Mouse (Mus musculus) regulatory T cell (primary cell): ENCODE results near the gene Mtr.
"Not testable (repeated sequence)": the region's sequence is repeated elsewhere in the genome, so short reads cannot be mapped to it uniquely, and the experiment has no call there.

ENCODE experiments used
- in situ Hi-C: fragments of 300-600 bp; cut with MboI, MseI; formaldehyde crosslinking; loops from one replicate; pipeline ENCODE4 v1.15.1; 2025; ENCODE audit warnings: high pct_unique_total_duplicates

The Mtr gene

DNA sequence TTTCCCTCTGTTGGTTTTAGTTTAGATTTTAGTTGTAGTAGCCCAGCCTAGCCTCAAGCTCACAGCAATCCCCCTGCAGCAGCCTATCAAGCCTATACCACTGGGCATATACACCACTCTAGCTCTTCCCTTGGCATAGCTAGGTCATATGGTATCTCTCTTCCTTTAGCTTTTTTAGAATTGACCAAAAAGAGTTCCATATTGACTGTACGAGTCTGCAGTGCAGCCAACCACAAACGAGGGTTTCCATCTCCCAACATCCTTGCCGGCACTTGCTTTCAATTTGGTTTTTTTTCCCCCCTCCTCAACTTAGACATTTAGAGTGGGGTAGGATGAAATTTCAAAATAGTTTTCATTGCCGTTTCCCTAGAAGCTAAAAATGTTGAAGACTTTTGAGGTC is 95.5 kb downstream of the Mtr start:
- in situ Hi-C loops: no loop called here

DNA sequence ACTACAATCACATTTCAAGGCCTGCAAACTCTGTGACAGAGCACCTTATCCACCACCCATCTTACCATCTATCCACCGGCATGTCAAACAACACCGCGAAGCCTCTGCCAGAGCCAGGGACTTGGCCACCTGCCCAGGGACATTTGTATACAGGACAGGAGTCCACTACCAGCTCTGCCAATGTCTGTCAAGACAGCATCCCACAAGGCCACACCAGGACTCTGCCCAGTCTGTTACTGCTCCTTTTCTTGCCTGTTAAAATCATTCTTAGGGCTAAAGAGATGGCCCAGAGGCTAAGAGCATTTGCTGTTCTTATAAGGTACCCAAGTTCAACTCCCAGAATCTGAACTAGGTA is 97.8 kb downstream of the Mtr start:
- in situ Hi-C loops: no loop called here

DNA sequence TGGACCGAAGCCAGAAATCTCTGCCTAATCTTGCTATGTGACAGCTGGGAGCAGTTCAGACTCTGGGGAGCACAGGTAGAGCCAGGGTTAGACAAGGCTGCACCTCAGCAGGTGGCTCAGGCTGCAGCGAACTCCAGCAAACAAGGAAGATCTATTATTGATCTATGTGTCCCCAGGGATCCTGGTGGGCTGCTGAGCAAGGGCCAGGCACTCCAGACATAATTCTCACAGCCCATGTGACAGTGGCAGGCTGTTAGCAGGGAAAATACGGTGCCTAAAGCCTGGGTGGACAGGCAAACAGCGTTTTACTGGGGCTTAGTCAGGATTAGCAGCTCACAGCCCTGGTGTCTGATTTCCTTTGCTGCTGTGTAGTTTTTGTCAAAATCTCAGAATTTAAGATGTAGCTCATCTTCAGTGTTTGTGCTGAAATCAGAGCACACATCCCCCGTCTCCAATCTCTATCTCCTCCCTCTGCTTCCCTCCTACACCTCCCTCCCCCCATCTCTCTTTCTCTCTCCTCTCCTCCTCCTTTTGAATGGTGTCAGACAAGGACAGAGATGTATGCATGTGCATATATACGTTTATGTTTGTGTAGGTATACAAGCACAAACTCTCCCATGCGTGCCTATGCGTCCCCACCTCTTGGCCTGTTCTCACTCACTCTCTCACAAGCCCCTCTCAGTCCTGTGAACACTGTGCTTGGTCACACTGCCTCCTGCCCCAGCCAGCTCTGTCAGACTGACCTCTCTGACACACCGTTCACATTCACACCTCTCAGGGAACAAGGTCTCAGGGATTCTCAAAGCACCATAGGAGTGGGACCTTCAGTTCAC is 98.4 kb downstream of the Mtr start:
- in situ Hi-C loops: no loop called here

DNA sequence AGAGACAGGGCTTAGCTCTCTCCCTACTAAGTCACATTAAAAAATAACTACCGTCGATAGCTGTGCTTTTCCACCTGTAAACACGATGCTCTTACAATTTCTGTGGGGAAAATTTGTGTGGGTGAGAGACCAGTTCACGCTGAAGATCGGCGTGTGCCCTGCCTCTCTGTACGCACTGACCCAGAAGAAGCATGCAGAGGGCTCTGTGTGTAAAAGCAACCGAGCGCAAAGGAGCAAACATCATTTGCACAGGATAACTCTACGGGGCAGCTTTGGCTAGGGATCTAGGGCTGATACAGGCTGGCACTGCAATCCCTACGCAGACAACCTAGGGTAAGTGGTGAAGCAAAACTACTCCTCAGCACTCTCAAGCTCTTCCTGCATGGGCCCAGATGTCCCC is 104.0 kb downstream of the Mtr start:
- in situ Hi-C loops: no loop called here

DNA sequence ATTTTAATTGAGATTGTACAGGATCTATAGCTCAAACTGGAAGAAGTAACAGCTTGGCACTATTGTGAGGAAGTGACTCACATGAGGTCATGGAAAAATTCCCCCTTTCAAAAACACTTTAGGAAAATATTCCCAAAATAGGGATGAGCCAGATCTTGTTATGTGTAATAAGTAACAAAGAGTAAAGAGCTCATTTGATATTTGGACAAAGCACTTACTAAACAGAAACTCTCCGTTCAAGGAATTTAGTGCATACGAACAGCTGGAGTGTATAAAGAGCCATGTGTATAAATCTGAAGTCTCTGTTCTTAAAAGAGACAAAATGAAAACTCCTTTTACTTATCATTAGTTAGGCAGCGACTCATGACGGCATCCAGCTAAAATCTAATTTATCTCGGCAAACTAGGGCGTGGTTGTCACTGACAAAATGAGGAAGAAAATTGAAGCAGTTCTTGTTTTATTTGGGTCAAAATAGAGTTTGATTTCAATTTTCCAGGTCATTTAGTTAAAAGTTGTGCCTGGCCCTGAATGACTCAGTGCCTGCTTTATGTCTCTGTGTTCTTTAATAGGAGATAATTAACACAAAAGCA is 110.9 kb downstream of the Mtr start:
- in situ Hi-C loops: no loop called here

DNA sequence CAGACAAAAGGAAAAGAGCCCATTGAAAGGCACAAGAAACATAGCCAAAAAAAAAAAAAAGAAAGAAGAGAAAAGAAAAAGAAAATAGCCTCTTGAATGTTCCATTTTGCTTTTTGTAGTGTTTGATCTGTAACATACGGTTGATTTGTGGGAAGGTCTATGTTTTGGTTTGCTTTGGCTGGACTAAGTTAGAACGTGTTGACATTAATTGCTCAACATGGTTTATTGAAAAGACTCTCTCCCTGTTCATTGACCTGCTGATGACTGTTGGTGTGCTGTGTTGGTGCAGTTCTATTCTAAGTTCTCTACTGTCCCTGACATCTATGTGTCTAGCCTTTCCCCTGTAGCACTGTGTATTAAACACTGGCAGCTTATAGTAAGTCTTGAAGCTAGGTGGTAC is 111.5 kb downstream of the Mtr start:
- in situ Hi-C loops: no loop called here

DNA sequence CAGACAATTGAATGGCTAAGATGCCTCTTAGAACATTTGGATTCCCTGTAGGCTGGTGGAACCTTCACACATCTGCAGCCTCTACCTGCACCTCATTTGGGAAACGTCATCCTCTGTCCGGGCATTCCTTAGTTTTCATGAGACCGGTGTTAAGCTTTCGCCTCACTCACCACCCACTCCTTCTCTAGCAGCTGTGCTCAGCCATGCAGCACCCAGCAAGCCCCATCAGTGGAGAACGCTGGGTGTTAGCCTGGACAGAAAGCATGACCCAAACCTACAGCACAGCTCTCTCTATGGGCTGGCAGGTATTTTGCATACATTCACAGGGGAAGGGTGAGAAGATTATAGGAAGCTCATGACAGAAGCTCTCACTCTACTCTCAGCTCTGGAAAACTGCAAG is 114.6 kb downstream of the Mtr start:
- in situ Hi-C loops: no loop called here

DNA sequence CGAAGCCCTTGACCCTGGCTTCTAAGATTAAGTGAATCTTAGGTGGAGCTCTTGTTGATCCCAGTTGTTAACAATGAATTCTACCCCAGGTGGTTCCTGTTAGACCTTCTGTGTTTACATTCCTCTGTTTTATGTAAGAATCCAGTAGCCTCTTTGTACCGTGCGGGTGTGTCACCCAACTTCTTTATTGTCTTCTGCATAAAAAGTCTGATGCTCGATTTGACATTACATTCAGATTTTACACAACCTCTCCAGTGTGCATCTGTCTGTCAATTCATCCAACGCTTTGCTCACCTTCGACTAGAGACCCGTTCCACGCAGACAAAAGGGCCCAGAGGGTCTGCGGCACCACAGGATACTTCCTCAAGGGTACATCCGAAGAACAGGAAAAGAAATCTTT is 121.5 kb downstream of the Mtr start:
- in situ Hi-C loops: not testable (repeated sequence)

DNA sequence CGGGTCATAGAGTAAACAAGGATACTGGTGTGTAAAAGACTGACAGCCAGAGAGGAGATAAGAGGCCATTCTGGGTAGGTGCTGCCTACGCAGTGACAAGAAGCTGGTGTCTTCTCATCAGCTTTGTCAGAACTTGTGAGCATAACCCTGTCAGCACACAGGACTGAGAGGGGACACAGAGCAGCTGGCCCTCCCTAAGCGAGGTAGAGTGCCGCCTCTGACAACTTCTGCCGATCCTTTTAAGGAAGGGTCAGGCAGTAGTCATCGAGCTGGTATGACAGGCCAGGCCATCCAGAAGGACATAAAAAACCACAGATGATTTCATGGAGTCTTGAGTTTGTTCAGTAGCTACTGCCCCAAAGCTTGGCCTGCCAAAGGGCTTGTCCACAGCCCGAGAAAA is 124.4 kb downstream of the Mtr start:
- in situ Hi-C loops: no loop called here
